Mouse (Mus musculus) forebrain, embryonic 13.5 days (tissue): ENCODE measurements at regions not wholly inside any gene's neighbourhood (a gene's known extent, or its start where the extent isn't known, plus 50 kb on each side); places are given as distances from the start of the nearest gene placed in this dataset.
"Not testable (repeated sequence)": the region's sequence is repeated elsewhere in the genome, so short reads cannot be mapped to it uniquely, and the experiment has no call there.

ENCODE experiments used
- ATAC-seq: fragments of 200-750 bp; cut with Nextera tagmentation; 2 replicates; pipeline ENCODE4 v1.8.0; 2017
- H3K27ac ChIP-seq: fragments of 300-500 bp; sonication (generic); 2 replicates; pipeline ENCODE4 v1.5.1; 2015; ENCODE audit warnings: inconsistent platforms, mild to moderate bottlenecking, moderate library complexity
- H3K27me3 ChIP-seq: fragments of 300-500 bp; sonication (generic); 2 replicates; pipeline ENCODE4 v1.6.1; 2015; ENCODE audit warnings: mild to moderate bottlenecking, inconsistent platforms
- H3K36me3 ChIP-seq: fragments of 300-500 bp; sonication (generic); 2 replicates; pipeline ENCODE4 v1.6.1; 2015; ENCODE audit warnings: mild to moderate bottlenecking, inconsistent platforms; ENCODE audit not compliant: poor library complexity, severe bottlenecking
- H3K4me1 ChIP-seq: fragments of 300-500 bp; sonication (generic); 2 replicates; pipeline ENCODE4 v1.6.1; 2015; ENCODE audit warnings: inconsistent platforms
- H3K4me2 ChIP-seq: fragments of 300-500 bp; sonication (generic); 2 replicates; pipeline ENCODE4 v1.6.1; 2015; ENCODE audit warnings: inconsistent platforms, mild to moderate bottlenecking, moderate library complexity
- H3K4me3 ChIP-seq: fragments of 300-500 bp; sonication (generic); 2 replicates; pipeline ENCODE4 v1.5.1; 2015; ENCODE audit warnings: mild to moderate bottlenecking, inconsistent platforms
- H3K9ac ChIP-seq: fragments of 300-500 bp; sonication (generic); 2 replicates; pipeline ENCODE4 v1.6.1; 2015; ENCODE audit warnings: mild to moderate bottlenecking, inconsistent platforms
- H3K9me3 ChIP-seq: fragments of 300-500 bp; sonication (generic); replicated peaks from 2 replicates; pipeline ENCODE4 v1.6.1; 2016; ENCODE audit warnings: inconsistent platforms
- WGBS: fragments of 180-500 bp; shearing (Covaris S2); methylation state at CpG from one replicate; pipeline ENCODE4 v1.1.7; 2015; 5-methylcytosine and 5-hydroxymethylcytosine counted together

DNA sequence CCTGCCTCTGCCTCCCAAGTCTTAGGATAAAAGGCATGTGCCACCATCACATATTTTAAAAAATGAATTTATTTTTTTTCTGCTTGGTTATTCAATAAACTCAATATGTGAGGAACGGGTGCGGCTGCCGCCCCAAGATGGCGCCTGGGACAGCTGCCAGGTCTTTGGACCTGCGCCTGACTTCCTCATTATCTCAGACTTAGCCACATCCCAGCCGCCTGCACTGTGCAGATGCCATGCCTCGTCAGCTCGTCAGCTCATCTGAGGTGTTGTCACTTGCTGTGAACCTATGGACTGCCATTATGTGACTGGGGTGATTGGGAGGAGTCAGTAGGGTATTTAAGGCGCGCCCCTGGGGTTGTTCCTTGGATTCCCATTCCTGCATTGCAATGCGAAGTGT lies 354.1 kb downstream of the Cdh7 start:
- not testable (repeated sequence) for H3K4me1 ChIP-seq, H3K9ac ChIP-seq, H3K4me2 ChIP-seq, H3K4me3 ChIP-seq, H3K9me3 ChIP-seq, H3K36me3 ChIP-seq, H3K27ac ChIP-seq, H3K27me3 ChIP-seq
- peak; percentile 80 for ATAC-seq
- 84% methylated on average over 11 of the region's 11 CpGs for WGBS
